Comparison of ENCODE assay signal across 9 mouse cellular contexts in the genomic region with DNA sequence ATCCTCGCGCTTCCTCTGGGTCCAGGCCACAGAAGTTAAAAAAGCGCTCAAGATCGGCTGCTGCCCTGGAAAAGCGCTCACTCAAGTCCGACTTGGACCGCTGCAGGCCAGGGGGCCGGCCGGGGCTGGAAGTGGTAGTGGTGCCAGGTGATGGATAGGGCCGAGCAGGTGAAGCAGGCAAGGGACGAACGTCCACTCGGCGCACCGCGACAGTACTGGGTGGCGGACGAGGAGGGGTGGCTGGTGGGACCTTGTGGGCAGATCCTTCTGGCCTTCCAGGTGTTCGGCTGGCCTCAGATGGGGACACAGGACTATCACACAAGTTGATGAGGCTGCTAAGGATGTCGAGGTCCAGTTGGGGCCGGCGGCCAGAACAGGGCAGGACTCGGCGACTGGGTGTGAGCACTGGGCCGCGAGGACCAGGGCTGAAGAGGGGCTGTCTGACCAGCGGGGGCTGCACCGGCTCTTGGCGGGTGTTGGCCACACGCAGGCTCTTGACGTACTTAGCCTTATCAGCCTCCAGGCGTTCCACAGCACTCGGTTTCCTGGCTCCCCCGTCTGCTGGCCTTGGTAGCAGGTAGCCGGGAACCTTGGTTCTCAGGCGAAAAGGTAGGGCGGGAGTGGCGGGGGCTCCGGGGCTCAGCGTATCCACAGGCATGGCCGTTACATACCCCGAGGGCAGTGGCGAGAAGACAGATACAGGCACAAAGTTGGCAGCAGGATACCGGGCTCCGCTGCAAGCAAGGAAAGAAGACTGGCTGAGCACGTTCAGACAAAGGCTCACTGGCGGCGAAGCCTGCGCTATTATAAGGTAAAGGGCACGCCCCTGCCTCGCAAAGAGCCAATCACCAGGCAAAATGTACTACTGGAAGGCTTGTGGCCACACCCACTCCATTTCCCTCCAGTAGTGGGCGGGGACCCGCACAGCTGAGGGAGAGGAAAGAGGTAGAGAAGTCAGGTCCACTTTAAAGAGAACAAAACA. TPM values are rescaled to one million over a fixed set of nuclear protein-coding genes. Genes with fewer than 3 reads are reported as not detected.
DNase-seq lines count a peak whose midpoint lies in the region; ATAC-seq lines count a peak whose summit lies in the region.
"Had no signal": no experiment of that assay in that cellular context is flagged by ENCODE, and none has a peak within 500 bp of the region (broad histone marks: within the 10 kb centered on the region; RNA-seq: fewer than 3 reads in every experiment).

No protein-coding gene starts in this region.

- peak; percentile 69 to 74 for DNase-seq in adrenal gland, adult 18-20 months (ENCODE audit: low spot score in 2 of 2)
- DNase-seq in embryonic facial prominence, embryonic 11.5 days (ENCODE audit: low spot score): peak; percentile 93
- DNase-seq in gonadal fat pad, adult 2 months (ENCODE audit: low read depth): peak; percentile 65
- peak; percentile 88 for DNase-seq in intestine, embryonic 14.5 days (ENCODE audit: low spot score)
- DNase-seq in left cerebral cortex, postnatal 14 days (ENCODE audit: low spot score in 2 of 2): peak; percentile 79 to 88
- DNase-seq in right cerebral cortex, postnatal 14 days: peak; percentile 72
- peak; percentile 93 for DNase-seq in urinary bladder, postnatal 14 days (ENCODE audit: low spot score)

- H3K27me3 ChIP-seq in embryonic facial prominence, embryonic 11.5 days (ENCODE audit: control insufficient read depth, insufficient read depth, low read length): peaks cover 12% of the 10 kb centered on the region
- 0 out of 2 replicates have a peak, but pooled peaks cover 4% of the 10 kb centered on the region for H3K27me3 ChIP-seq in intestine, embryonic 14.5 days (replicated peaks; ENCODE audit: control insufficient read depth, insufficient read depth, low read length)

- peak overlapping the region; percentile 59 for H3K4me2 ChIP-seq in embryonic facial prominence, embryonic 11.5 days (ENCODE audit: low read depth, low read length)
- H3K4me2 ChIP-seq in intestine, embryonic 14.5 days (ENCODE audit: low read length): peak overlapping the region; percentile 50

- peak overlapping the region; percentile 71 for H3K9ac ChIP-seq in embryonic facial prominence, embryonic 11.5 days (replicated peaks; ENCODE audit: low read length)
- no peak overlapping the region for H3K9ac ChIP-seq in intestine, embryonic 14.5 days (ENCODE audit: low read length)

- H3K27ac ChIP-seq in embryonic facial prominence, embryonic 11.5 days (replicated peaks; ENCODE audit: low read depth, low read length): 0 out of 2 replicates have a peak overlapping the region, but pooled peaks have one; percentile 22
- no peak overlapping the region for H3K27ac ChIP-seq in intestine, embryonic 14.5 days (ENCODE audit: low read depth)
- H3K27ac ChIP-seq: macrophage had no signal

- H3K9me3 ChIP-seq in embryonic facial prominence, embryonic 11.5 days (replicated peaks; ENCODE audit: control insufficient read depth, low read length): no peaks in the 10 kb centered on the region
- H3K9me3 ChIP-seq in intestine, embryonic 14.5 days (ENCODE audit: control insufficient read depth, low read length): no peaks in the 10 kb centered on the region

- peaks cover 10% of the 10 kb centered on the region; the same call in 1 of the 2 replicates for H3K4me1 ChIP-seq in embryonic facial prominence, embryonic 11.5 days (ENCODE audit: control insufficient read depth, insufficient read depth, low read length)
- H3K4me1 ChIP-seq in intestine, embryonic 14.5 days (replicated peaks; ENCODE audit: control insufficient read depth, insufficient read depth, low read length): peaks cover 15% of the 10 kb centered on the region; the same call in 1 of the 2 replicates

- peak overlapping the region; percentile 35 for H3K4me3 ChIP-seq in embryonic facial prominence, embryonic 11.5 days (ENCODE audit: low read depth, low read length)
- H3K4me3 ChIP-seq in intestine, embryonic 14.5 days (ENCODE audit: low read depth, low read length): peak overlapping the region; percentile 21; the same call in 1 of the 2 replicates

- peak; percentile 82 for ATAC-seq in embryonic facial prominence, embryonic 11.5 days (replicated peaks; ENCODE audit: insufficient number of reproducible peaks, low FRiP score, low TSS enrichment, low read depth)
- peak; percentile 80 for ATAC-seq in intestine, embryonic 14.5 days (replicated peaks; ENCODE audit: low FRiP score, low TSS enrichment, low read depth)
- peak; percentile 83 for ATAC-seq in megakaryocyte-erythroid progenitor cell, adult 5-6 weeks (replicated peaks; ENCODE audit: low FRiP score, low TSS enrichment, poor library complexity, severe bottlenecking)

- 48% methylated on average over 53 of the region's 53 CpGs for WGBS in embryonic facial prominence, embryonic 11.5 days
- 47% methylated on average over 53 of the region's 53 CpGs for WGBS in intestine, embryonic 14.5 days

- H3K36me3 ChIP-seq in embryonic facial prominence, embryonic 11.5 days (replicated peaks; ENCODE audit: control insufficient read depth, insufficient read depth, low read depth, low read length): peaks cover 3% of the 10 kb centered on the region; the same call in 1 of the 2 replicates
- peaks cover 6% of the 10 kb centered on the region; the same call in 1 of the 2 replicates for H3K36me3 ChIP-seq in intestine, embryonic 14.5 days (ENCODE audit: control insufficient read depth, insufficient read depth, low read length)

- intact Hi-C loops in left cerebral cortex, postnatal 14 days (cut with DNase I): no loop called here

RNA-seq across cellular contexts. Expression of a gene that starts 9.5 kb away (rescaled TPM):
- 10 to 100 TPM in 1 of 2 experiments, 1 to 10 TPM in 1; 6.6 to 10.3 TPM for total RNA-seq in adrenal gland, adult 18-20 months (2021)
- polyA plus RNA-seq in embryonic facial prominence, embryonic 11.5 days (2014; fragmentation: Nextera tagmentation; extraction: Ambion mirVana): 31.7 and 34.8 TPM in 2 replicates
- polyA plus RNA-seq in gonadal fat pad, adult 2 months (2012; rRNA removed): 13.0 and 19.5 TPM in 2 replicates
- 22.8 and 24.8 TPM in 2 replicates for polyA plus RNA-seq in intestine, embryonic 14.5 days (2014; fragmentation: Nextera tagmentation; extraction: Ambion mirVana)
- total RNA-seq in left cerebral cortex, postnatal 14 days (2021): 1 to 10 TPM; 5.0 to 6.8 TPM
- total RNA-seq in megakaryocyte-erythroid progenitor cell, adult 5-6 weeks (2014; fragmentation: Nextera tagmentation): 3.7 and 9.1 TPM in 2 replicates
- 0.50 and 1.6 TPM in 2 replicates for total RNA-seq in megakaryocyte-erythroid progenitor cell, adult 5-6 weeks (2017)

RNA-seq across cellular contexts. Expression of a gene that starts 25.8 kb away (rescaled TPM):
- 1 to 10 TPM; 3.9 to 5.6 TPM for total RNA-seq in adrenal gland, adult 18-20 months (2021)
- 0.36 and 0.72 TPM in 2 replicates for polyA plus RNA-seq in embryonic facial prominence, embryonic 11.5 days (2014; fragmentation: Nextera tagmentation; extraction: Ambion mirVana)
- polyA plus RNA-seq in gonadal fat pad, adult 2 months (2012; rRNA removed): 24.2 and 29.8 TPM in 2 replicates
- 1.8 and 2.0 TPM in 2 replicates for polyA plus RNA-seq in intestine, embryonic 14.5 days (2014; fragmentation: Nextera tagmentation; extraction: Ambion mirVana)
- total RNA-seq in left cerebral cortex, postnatal 14 days (2021): 1 to 10 TPM; 3.8 to 3.9 TPM
- 0.42 and 1.4 TPM in 2 replicates for total RNA-seq in megakaryocyte-erythroid progenitor cell, adult 5-6 weeks (2014; fragmentation: Nextera tagmentation)
- 0.34 and 0.80 TPM in 2 replicates for total RNA-seq in megakaryocyte-erythroid progenitor cell, adult 5-6 weeks (2017)
- polyA plus RNA-seq: macrophage had no signal

RNA-seq across cellular contexts. Expression of a gene that starts 59.5 kb away (rescaled TPM):
- 1 to 10 TPM in 1 of 2 experiments, under 1 TPM in 1; 0.36 to 1.2 TPM for total RNA-seq in adrenal gland, adult 18-20 months (2021)
- 0.45 and 0.52 TPM in 2 replicates for polyA plus RNA-seq in embryonic facial prominence, embryonic 11.5 days (2014; fragmentation: Nextera tagmentation; extraction: Ambion mirVana)
- polyA plus RNA-seq in gonadal fat pad, adult 2 months (2012; rRNA removed): 21.6 and 24.2 TPM in 2 replicates
- polyA plus RNA-seq in intestine, embryonic 14.5 days (2014; fragmentation: Nextera tagmentation; extraction: Ambion mirVana): 1.2 and 1.3 TPM in 2 replicates
- under 1 TPM; 0.20 to 0.23 TPM for total RNA-seq in left cerebral cortex, postnatal 14 days (2021)
- total RNA-seq in megakaryocyte-erythroid progenitor cell, adult 5-6 weeks (2014; fragmentation: Nextera tagmentation): not detected in 2 replicates
- not detected in 2 replicates for total RNA-seq in megakaryocyte-erythroid progenitor cell, adult 5-6 weeks (2017)
- polyA plus RNA-seq: macrophage had no signal
